Mouse (Mus musculus): Measurements from ENCODE around the gene Nav2. TPM values are rescaled to one million over a fixed set of nuclear protein-coding genes. Genes with fewer than 3 reads are reported as not detected.

The Nav2 gene
- polyA plus RNA-seq, 1 experiment, result 21.9 TPM

DNA sequence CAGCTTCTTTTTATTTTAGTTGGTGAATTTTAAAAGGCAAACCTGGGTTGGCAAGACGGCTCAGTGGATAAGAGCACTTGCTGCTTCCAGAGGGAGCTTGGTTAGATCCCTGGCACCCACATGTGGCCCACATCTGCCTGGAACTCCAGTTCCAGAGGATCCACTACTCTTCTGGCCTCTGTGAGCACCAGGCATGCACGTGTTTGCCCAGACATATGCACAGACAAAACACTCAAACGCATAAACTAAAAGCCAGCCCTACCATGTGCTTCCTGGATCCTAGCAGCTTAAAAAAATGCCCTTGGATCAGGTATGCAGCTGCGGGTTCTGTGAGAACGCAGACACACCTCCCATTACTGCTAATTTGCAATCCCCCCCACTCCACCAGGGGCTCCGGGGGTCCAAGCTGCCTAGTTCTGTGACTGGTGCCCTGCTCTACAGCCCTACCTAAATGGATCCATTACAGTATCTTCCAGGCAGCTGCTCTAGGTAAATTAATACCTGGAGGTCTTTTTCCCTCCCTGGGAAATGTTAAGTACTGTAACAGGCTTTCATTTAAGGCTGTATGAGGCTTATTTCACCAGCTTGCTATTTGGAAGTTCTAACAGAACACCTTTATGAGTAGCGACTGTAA, 603.4 kb downstream of the Nav2 start:
- no peaks in the 10 kb centered on the region for H3K27me3 ChIP-seq (ENCODE audit: control insufficient read depth, insufficient read depth, insufficient read length)
- no peak for TF ChIP-seq MYOD1 (IDR thresholded peaks at IDR 0.05; ENCODE audit: control insufficient read depth in 1 of 3, insufficient read length in 2 of 3, low read depth in 2 of 3)
- no peak for TF ChIP-seq SRF (IDR thresholded peaks at IDR 0.05; ENCODE audit: control insufficient read depth, insufficient read length, low read depth)
- TF ChIP-seq REST (IDR thresholded peaks at IDR 0.05; ENCODE audit: insufficient read depth, insufficient read length), result no peak
- no peak for TF ChIP-seq POLR2AphosphoS2 (IDR thresholded peaks at IDR 0.05; ENCODE audit: insufficient read length, low read depth)
- TF ChIP-seq USF1 (IDR thresholded peaks at IDR 0.05; ENCODE audit: low read depth), result no peak
- TF ChIP-seq POLR2A (IDR thresholded peaks at IDR 0.05; ENCODE audit: insufficient read length, low read depth), result no peak
- no peak for TF ChIP-seq MAX (IDR thresholded peaks at IDR 0.05; ENCODE audit: low read depth)
- no peak for TF ChIP-seq TCF3 (IDR thresholded peaks at IDR 0.05; ENCODE audit: insufficient read length, low read depth)
- no peak for TF ChIP-seq E2F4 (IDR thresholded peaks at IDR 0.05; ENCODE audit: insufficient read depth)
- H3K36me3 ChIP-seq (ENCODE audit: control insufficient read depth, insufficient read depth), result no peaks in the 10 kb centered on the region
- no peak overlapping the region for H3K4me2 ChIP-seq (ENCODE audit: low read depth)
- H3ac ChIP-seq (ENCODE audit: control insufficient read depth, insufficient read length), result no peak overlapping the region
- no peaks in the 10 kb centered on the region for H3K79me2 ChIP-seq (ENCODE audit: control insufficient read depth, insufficient read depth)
- H3K4me3 ChIP-seq, result no peak overlapping the region

DNA sequence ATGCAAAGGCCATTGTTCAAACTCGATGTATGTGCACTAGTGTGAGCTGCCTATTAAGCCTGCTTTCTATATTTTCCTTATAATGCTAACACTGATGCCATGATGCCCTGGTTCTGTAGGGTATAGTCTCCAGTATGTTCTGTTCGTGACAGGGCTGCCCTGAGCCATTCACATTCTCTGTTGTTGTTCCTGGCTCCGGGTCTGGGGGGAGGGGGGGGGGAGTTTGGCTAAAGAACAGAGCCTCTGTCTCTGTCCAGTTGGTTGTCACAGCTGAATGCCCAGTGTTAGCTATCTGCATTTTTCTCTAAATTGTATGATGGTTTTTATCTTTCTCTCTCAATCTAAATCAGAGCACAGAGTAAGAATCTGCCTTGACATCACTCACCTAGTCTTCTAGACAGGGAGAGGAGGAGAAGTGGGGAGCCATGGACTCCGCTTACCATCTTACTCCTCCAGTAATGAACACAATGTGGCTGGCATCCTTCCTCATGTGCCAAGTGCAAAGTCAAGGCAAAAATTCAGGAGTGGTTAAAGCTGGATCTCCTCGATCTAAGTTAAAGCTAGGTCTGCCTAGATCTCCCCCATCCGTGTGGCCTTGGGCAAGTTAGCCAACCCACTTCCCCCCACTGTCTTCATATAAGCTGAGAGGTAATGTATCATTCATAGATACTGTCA, 605.4 kb downstream of the Nav2 start:
- Histone ChIP-seq H3K4me2 (ENCODE audit: low read depth) (no peak overlapping the region), H3ac (ENCODE audit: control insufficient read depth, insufficient read length) (no peak overlapping the region), H3K79me2 (ENCODE audit: control insufficient read depth, insufficient read depth) (no peaks in the 10 kb centered on the region), H3K36me3 (ENCODE audit: control insufficient read depth, insufficient read depth) (no peaks in the 10 kb centered on the region), H3K4me3 (no peak overlapping the region), H3K27me3 (ENCODE audit: control insufficient read depth, insufficient read depth, insufficient read length) (no peaks in the 10 kb centered on the region)
- no peak for TF ChIP-seq MYOG (IDR thresholded peaks at IDR 0.05; ENCODE audit: control insufficient read depth in 1 of 3, insufficient read depth in 1 of 3, insufficient read length in 2 of 3, low read depth in 2 of 3)
- no peak for TF ChIP-seq TCF3 (IDR thresholded peaks at IDR 0.05; ENCODE audit: insufficient read length, low read depth)
- no peak for TF ChIP-seq E2F4 (IDR thresholded peaks at IDR 0.05; ENCODE audit: insufficient read depth)
- TF ChIP-seq USF1 (IDR thresholded peaks at IDR 0.05; ENCODE audit: low read depth), result no peak
- TF ChIP-seq SRF (IDR thresholded peaks at IDR 0.05; ENCODE audit: control insufficient read depth, insufficient read length, low read depth), result no peak
- no peak for TF ChIP-seq POLR2A (IDR thresholded peaks at IDR 0.05; ENCODE audit: insufficient read length, low read depth)
- no peak for TF ChIP-seq POLR2AphosphoS2 (IDR thresholded peaks at IDR 0.05; ENCODE audit: insufficient read length, low read depth)
- no peak for TF ChIP-seq TCF12 (IDR thresholded peaks at IDR 0.05; ENCODE audit: insufficient read depth, poor library complexity, severe bottlenecking)
- TF ChIP-seq CEBPB (IDR thresholded peaks at IDR 0.05; ENCODE audit: insufficient read depth, poor library complexity, severe bottlenecking), result no peak

DNA sequence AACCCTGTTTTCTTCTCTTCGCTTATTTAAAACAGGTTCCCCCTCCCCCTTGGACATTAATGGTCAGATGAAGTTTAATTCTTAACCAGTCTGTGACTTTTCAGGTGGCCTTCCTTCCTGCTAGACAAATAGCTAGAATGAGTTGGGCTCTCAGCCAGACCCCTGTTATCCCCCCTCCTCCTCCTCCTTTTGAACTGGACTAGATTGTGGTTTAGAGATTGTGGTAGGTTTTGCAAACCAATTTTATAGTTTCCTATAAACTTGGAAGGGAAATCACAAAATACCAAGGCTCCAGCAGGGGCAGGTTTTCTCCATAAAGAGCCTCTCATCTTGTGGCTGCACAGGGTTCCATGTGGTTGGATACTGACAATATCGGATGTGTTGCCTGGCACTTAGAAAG, 606.5 kb downstream of the Nav2 start:
- TF ChIP-seq POLR2AphosphoS2 (IDR thresholded peaks at IDR 0.05; ENCODE audit: insufficient read length, low read depth), result no peak
- no peak for TF ChIP-seq MAX (IDR thresholded peaks at IDR 0.05; ENCODE audit: low read depth)
- TF ChIP-seq E2F4 (IDR thresholded peaks at IDR 0.05; ENCODE audit: insufficient read depth), result no peak
- TF ChIP-seq TCF3 (IDR thresholded peaks at IDR 0.05; ENCODE audit: insufficient read length, low read depth), result no peak
- no peak for TF ChIP-seq SRF (IDR thresholded peaks at IDR 0.05; ENCODE audit: control insufficient read depth, insufficient read length, low read depth)
- no peak for TF ChIP-seq REST (IDR thresholded peaks at IDR 0.05; ENCODE audit: insufficient read depth, insufficient read length)
- no peak for TF ChIP-seq MYOG (IDR thresholded peaks at IDR 0.05; ENCODE audit: control insufficient read depth in 1 of 3, insufficient read depth in 1 of 3, insufficient read length in 2 of 3, low read depth in 2 of 3)
- TF ChIP-seq MYOD1 (IDR thresholded peaks at IDR 0.05; ENCODE audit: control insufficient read depth in 1 of 3, insufficient read length in 2 of 3, low read depth in 2 of 3), result no peak
- TF ChIP-seq CEBPB (IDR thresholded peaks at IDR 0.05; ENCODE audit: insufficient read depth, poor library complexity, severe bottlenecking), result no peak
- TF ChIP-seq TCF12 (IDR thresholded peaks at IDR 0.05; ENCODE audit: insufficient read depth, poor library complexity, severe bottlenecking), result no peak
- TF ChIP-seq USF1 (IDR thresholded peaks at IDR 0.05; ENCODE audit: low read depth), result no peak
- no peak for TF ChIP-seq POLR2A (IDR thresholded peaks at IDR 0.05; ENCODE audit: insufficient read length, low read depth)
- no peak overlapping the region for H3K4me3 ChIP-seq

DNA sequence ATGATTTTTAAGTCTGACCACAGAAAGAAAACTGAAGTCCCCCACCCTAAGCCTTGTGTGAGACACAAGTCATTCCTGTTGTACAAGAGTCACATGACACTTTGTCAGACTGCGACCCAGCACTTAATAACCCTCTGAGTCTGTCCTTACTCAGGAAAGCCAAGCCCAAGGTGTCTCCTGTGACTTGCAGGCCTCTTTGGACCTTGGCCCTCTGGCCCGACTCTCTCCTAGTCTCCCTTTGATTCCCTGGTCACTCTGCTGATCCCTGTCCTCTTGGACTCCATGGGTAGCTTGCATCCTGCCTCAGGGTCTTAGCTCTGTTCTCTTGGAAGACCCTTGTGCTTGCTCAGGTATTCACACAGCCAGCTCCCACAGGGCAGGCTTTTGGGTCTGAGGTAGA, 612.0 kb downstream of the Nav2 start:
- no peaks in the 10 kb centered on the region for H3K27me3 ChIP-seq (ENCODE audit: control insufficient read depth, insufficient read depth, insufficient read length)
- no peak overlapping the region for H3ac ChIP-seq (ENCODE audit: control insufficient read depth, insufficient read length)
- H3K4me2 ChIP-seq (ENCODE audit: low read depth), result no peak overlapping the region
- TF ChIP-seq TCF12 (IDR thresholded peaks at IDR 0.05; ENCODE audit: insufficient read depth, poor library complexity, severe bottlenecking) (no peak), CEBPB (IDR thresholded peaks at IDR 0.05; ENCODE audit: insufficient read depth, poor library complexity, severe bottlenecking) (no peak), SRF (IDR thresholded peaks at IDR 0.05; ENCODE audit: control insufficient read depth, insufficient read length, low read depth) (no peak), POLR2AphosphoS2 (IDR thresholded peaks at IDR 0.05; ENCODE audit: insufficient read length, low read depth) (no peak), REST (IDR thresholded peaks at IDR 0.05; ENCODE audit: insufficient read depth, insufficient read length) (no peak), MYOD1 (IDR thresholded peaks at IDR 0.05; ENCODE audit: control insufficient read depth in 1 of 3, insufficient read length in 2 of 3, low read depth in 2 of 3) (no peak), USF1 (IDR thresholded peaks at IDR 0.05; ENCODE audit: low read depth) (no peak), POLR2A (IDR thresholded peaks at IDR 0.05; ENCODE audit: insufficient read length, low read depth) (no peak), MAX (IDR thresholded peaks at IDR 0.05; ENCODE audit: low read depth) (no peak)
- no peaks in the 10 kb centered on the region for H3K36me3 ChIP-seq (ENCODE audit: control insufficient read depth, insufficient read depth)
- no peak overlapping the region for H3K4me3 ChIP-seq
- H3K79me2 ChIP-seq (ENCODE audit: control insufficient read depth, insufficient read depth), result no peaks in the 10 kb centered on the region

More for the DNA sequence above, 606.5 kb downstream of the Nav2 start:
- Histone ChIP-seq H3K27me3 (ENCODE audit: control insufficient read depth, insufficient read depth, insufficient read length) (no peaks in the 10 kb centered on the region), H3K79me2 (ENCODE audit: control insufficient read depth, insufficient read depth) (no peaks in the 10 kb centered on the region), H3K36me3 (ENCODE audit: control insufficient read depth, insufficient read depth) (no peaks in the 10 kb centered on the region), H3ac (ENCODE audit: control insufficient read depth, insufficient read length) (no peak overlapping the region), H3K4me2 (ENCODE audit: low read depth) (no peak overlapping the region)
